Mouse (Mus musculus): ENCODE measurements at regions not wholly inside any gene's neighbourhood (a gene's known extent, or its start where the extent isn't known, plus 50 kb on each side); places are given as distances from the start of the nearest gene placed in this dataset.

GRCm38 (mm10) chr5:141139361-141139912 is 101.9 kb upstream of the Sdk1 start:
- no peak for TF ChIP-seq CTCF (IDR thresholded peaks at IDR 0.05; ENCODE audit: low read depth)
- no peak for TF ChIP-seq EP300 (IDR thresholded peaks at IDR 0.05; ENCODE audit: low read depth)
